Comparison of ENCODE assay signal across 25 mouse cellular contexts in the genomic region with DNA sequence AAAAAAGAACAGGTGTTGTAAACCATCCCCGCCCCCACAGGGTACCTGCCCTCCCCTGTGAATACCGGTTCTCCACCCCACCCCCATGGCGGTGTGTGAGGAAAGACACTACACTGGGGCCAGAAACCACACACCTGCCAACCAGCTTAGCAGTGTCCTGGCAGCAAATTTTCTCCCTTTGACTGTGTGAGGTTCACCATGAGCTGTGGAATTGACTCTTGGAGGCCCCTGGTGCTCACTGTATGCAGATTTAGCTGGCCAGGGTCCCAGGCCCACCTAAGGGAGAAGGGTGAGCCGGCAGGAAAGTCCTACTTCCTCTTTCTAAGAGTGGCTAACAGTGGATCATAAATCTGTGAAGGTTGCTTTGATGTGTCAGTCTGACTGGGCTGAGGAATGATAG. TPM values are rescaled to one million over a fixed set of nuclear protein-coding genes. Genes with fewer than 3 reads are reported as not detected.
DNase-seq lines count a peak whose midpoint lies in the region; ATAC-seq lines count a peak whose summit lies in the region.
"Had no signal": no experiment of that assay in that cellular context is flagged by ENCODE, and none has a peak within 500 bp of the region (broad histone marks: within the 10 kb centered on the region; RNA-seq: fewer than 3 reads in every experiment).

No protein-coding gene starts in this region.

- DNase-seq in thymus, postnatal 25 days = peak; percentile 18
- DNase-seq in thymus, postnatal 0 days (ENCODE audit: low spot score) = no peak
- no peak for DNase-seq in natural killer cell, adult 2 months (ENCODE audit: low spot score in 2 of 2)
- no peak for DNase-seq in heart, postnatal 4 days
- DNase-seq in left cerebral cortex, postnatal 36 days (ENCODE audit: low spot score in 2 of 2) = no peak
- DNase-seq: adrenal gland, postnatal 36 days; cerebellum, adult 11-12 months; cerebellum, postnatal 36 days; heart, adult 18-20 months; heart, postnatal 36 days; kidney, adult 9 months; right cerebral cortex, postnatal 4 days had no signal

- no peaks in the 10 kb centered on the region for H3K36me3 ChIP-seq in intestine, embryonic 16.5 days (ENCODE audit: control insufficient read depth, insufficient read depth, low read length)
- H3K36me3 ChIP-seq in stomach, embryonic 14.5 days (ENCODE audit: control insufficient read depth, insufficient read depth, low read length) = no peaks in the 10 kb centered on the region
- H3K36me3 ChIP-seq: forebrain, embryonic 10.5 days; heart, embryonic 13.5 days; limb, embryonic 13.5 days; midbrain, embryonic 12.5 days; neural tube, embryonic 12.5 days had no signal

- H3K9me3 ChIP-seq in intestine, embryonic 16.5 days (ENCODE audit: control insufficient read depth, low read length) = no peaks in the 10 kb centered on the region
- no peaks in the 10 kb centered on the region for H3K9me3 ChIP-seq in stomach, embryonic 14.5 days (ENCODE audit: control insufficient read depth, low read depth, low read length)
- H3K9me3 ChIP-seq: forebrain, embryonic 10.5 days; heart, embryonic 13.5 days; limb, embryonic 13.5 days; midbrain, embryonic 12.5 days; neural tube, embryonic 12.5 days had no signal

- H3K9ac ChIP-seq in intestine, embryonic 16.5 days (ENCODE audit: low read depth, low read length) = no peak overlapping the region
- no peak overlapping the region for H3K9ac ChIP-seq in stomach, embryonic 14.5 days (replicated peaks; ENCODE audit: low read depth, low read length)
- H3K9ac ChIP-seq: heart, embryonic 13.5 days; limb, embryonic 13.5 days; liver, embryonic 14.5 days; midbrain, embryonic 12.5 days; neural tube, embryonic 12.5 days had no signal

- peaks cover 8% of the 10 kb centered on the region for H3K4me1 ChIP-seq in intestine, embryonic 16.5 days (ENCODE audit: control insufficient read depth, insufficient read depth, low read length)
- H3K4me1 ChIP-seq in stomach, embryonic 14.5 days (ENCODE audit: control insufficient read depth, insufficient read depth, low read length) = peaks cover 12% of the 10 kb centered on the region

- ATAC-seq in common myeloid progenitor, adult 5-6 weeks (replicated peaks; ENCODE audit: low read depth, poor library complexity, severe bottlenecking) = peak; percentile 71
- peak; percentile 77 for ATAC-seq in intestine, embryonic 16.5 days
- 0 out of 2 replicates have a peak, but pooled peaks have one; percentile 53 for ATAC-seq in stomach, embryonic 14.5 days (ENCODE audit: insufficient number of reproducible peaks, insufficient read depth, low FRiP score, low read depth)
- ATAC-seq: hindbrain, postnatal 0 days had no signal

- no peak overlapping the region for H3K4me2 ChIP-seq in intestine, embryonic 16.5 days (ENCODE audit: low read depth, low read length)
- no peak overlapping the region for H3K4me2 ChIP-seq in stomach, embryonic 14.5 days (replicated peaks; ENCODE audit: low read depth, low read length)
- H3K4me2 ChIP-seq: heart, embryonic 13.5 days; limb, embryonic 13.5 days; midbrain, embryonic 12.5 days; neural tube, embryonic 12.5 days had no signal

- H3K27ac ChIP-seq in intestine, embryonic 16.5 days (ENCODE audit: low read length) = no peak overlapping the region
- no peak overlapping the region for H3K27ac ChIP-seq in stomach, embryonic 14.5 days (ENCODE audit: low read length)
- H3K27ac ChIP-seq: forebrain, embryonic 10.5 days; heart, embryonic 13.5 days; hindbrain, postnatal 0 days; limb, embryonic 13.5 days; liver, embryonic 14.5 days; macrophage; midbrain, embryonic 12.5 days; neural tube, embryonic 12.5 days had no signal

- H3K27me3 ChIP-seq in intestine, embryonic 16.5 days (replicated peaks; ENCODE audit: control insufficient read depth, insufficient read depth, low read length) = no peaks in the 10 kb centered on the region
- no peaks in the 10 kb centered on the region for H3K27me3 ChIP-seq in stomach, embryonic 14.5 days (ENCODE audit: control insufficient read depth, insufficient read depth, low read length)
- H3K27me3 ChIP-seq: heart, embryonic 13.5 days; limb, embryonic 13.5 days; midbrain, embryonic 12.5 days; neural tube, embryonic 12.5 days had no signal

- 50% methylated on average over 4 of the region's 4 CpGs for WGBS in intestine, embryonic 16.5 days
- WGBS in stomach, embryonic 14.5 days = 60% methylated on average over 4 of the region's 4 CpGs

- intact Hi-C loops in left cerebral cortex, postnatal 36 days (cut with DNase I) = no loop called here

- no peak overlapping the region for H3K4me3 ChIP-seq in intestine, embryonic 16.5 days (ENCODE audit: low read length)
- no peak overlapping the region for H3K4me3 ChIP-seq in stomach, embryonic 14.5 days (ENCODE audit: low read depth, low read length)
- H3K4me3 ChIP-seq: forebrain, embryonic 10.5 days; heart, embryonic 13.5 days; limb, embryonic 13.5 days; midbrain, embryonic 12.5 days; neural tube, embryonic 12.5 days had no signal

RNA-seq across cellular contexts. Expression of a gene that starts 53.9 kb away (rescaled TPM):
- 0.10 TPM in 2 replicates for polyA plus RNA-seq in thymus, postnatal 0 days (2015; fragmentation: Nextera tagmentation; extraction: Ambion mirVana)
- not detected in 2 replicates for total RNA-seq in common myeloid progenitor, adult 5-6 weeks (2017)
- polyA plus RNA-seq in intestine, embryonic 16.5 days (2015; fragmentation: Nextera tagmentation; extraction: Ambion mirVana) = 0.29 and 0.33 TPM in 2 replicates
- polyA plus RNA-seq in stomach, embryonic 14.5 days (2014; fragmentation: Nextera tagmentation; extraction: Ambion mirVana) = 1.7 and 2.0 TPM in 2 replicates
- under 1 TPM; 0.63 to 0.95 TPM for total RNA-seq in heart, postnatal 4 days (2021)
- total RNA-seq in left cerebral cortex, postnatal 36 days (2021) = under 1 TPM; 0.29 to 0.32 TPM
- total RNA-seq: hindbrain, postnatal 0 days; layer of hippocampus, postnatal 10 days; monocyte, adult 5-6 weeks had no signal
- polyA plus RNA-seq: forebrain, embryonic 10.5 days; liver, embryonic 14.5 days; macrophage; neural tube, embryonic 12.5 days had no signal
